ENCODE assay signal across 24 mouse cellular contexts in genomic region chr5:92714886-92715285, GRCm38 (mm10). TPM values are rescaled to one million over a fixed set of nuclear protein-coding genes. Genes with fewer than 3 reads are reported as not detected.
DNase-seq lines count a peak whose midpoint lies in the region; ATAC-seq and TF ChIP-seq lines count a peak whose summit lies in the region.
"Had no signal": no experiment of that assay in that cellular context is flagged by ENCODE, and none has a peak within 500 bp of the region (broad histone marks: within the 10 kb centered on the region; RNA-seq: fewer than 3 reads in every experiment).

No protein-coding gene starts in this region.

- peaks cover 7% of the 10 kb centered on the region; the same call in 1 of the 2 replicates for H3K4me1 ChIP-seq in forebrain, embryonic 14.5 days (ENCODE audit: control insufficient read depth, insufficient read depth, low read length)
- H3K4me1 ChIP-seq in forebrain, embryonic 16.5 days (replicated peaks; ENCODE audit: control insufficient read depth, insufficient read depth, low read length): 0 out of 2 replicates have a peak, but pooled peaks cover 5% of the 10 kb centered on the region
- peaks cover 59% of the 10 kb centered on the region for H3K4me1 ChIP-seq in liver, adult 2 months (ENCODE audit: control insufficient read depth, insufficient read depth, low read length)
- peaks cover 14% of the 10 kb centered on the region for H3K4me1 ChIP-seq in liver, postnatal 0 days (ENCODE audit: insufficient read depth)
- H3K4me1 ChIP-seq: hindbrain, embryonic 13.5 days; intestine, embryonic 15.5 days had no signal

- H3K4me3 ChIP-seq in forebrain, embryonic 14.5 days (ENCODE audit: low read depth, low read length): no peak overlapping the region
- no peak overlapping the region for H3K4me3 ChIP-seq in forebrain, embryonic 16.5 days (replicated peaks; ENCODE audit: low read length)
- H3K4me3 ChIP-seq in liver, adult 2 months (ENCODE audit: insufficient read depth, low read depth, low read length): no peak overlapping the region
- no peak overlapping the region for H3K4me3 ChIP-seq in liver, postnatal 0 days (ENCODE audit: low read depth, low read length)
- H3K4me3 ChIP-seq: heart, embryonic 12.5 days; heart, embryonic 15.5 days; hindbrain, embryonic 10.5 days; hindbrain, embryonic 13.5 days; intestine, embryonic 15.5 days had no signal

- 83% methylated on average over 2 of the region's 2 CpGs for WGBS in forebrain, embryonic 14.5 days
- WGBS in forebrain, embryonic 16.5 days: 92% methylated on average over 2 of the region's 2 CpGs
- 46% methylated on average over 2 of the region's 2 CpGs for WGBS in liver, adult 2 months
- 73% methylated on average over 2 of the region's 2 CpGs for WGBS in liver, postnatal 0 days (ENCODE audit: insufficient replicate concordance)

- H3K79me2 ChIP-seq in liver, adult 2 months (ENCODE audit: control insufficient read depth, insufficient read depth, low read length): peaks cover 5% of the 10 kb centered on the region; the same call in 1 of the 2 replicates

- no peaks in the 10 kb centered on the region for H3K27me3 ChIP-seq in forebrain, embryonic 14.5 days (replicated peaks; ENCODE audit: control insufficient read depth, insufficient read depth, low read length)
- H3K27me3 ChIP-seq in forebrain, embryonic 16.5 days (replicated peaks; ENCODE audit: control insufficient read depth, insufficient read depth, low read length): no peaks in the 10 kb centered on the region
- no peaks in the 10 kb centered on the region for H3K27me3 ChIP-seq in liver, adult 2 months (ENCODE audit: control insufficient read depth, insufficient read depth, low read length)
- no peaks in the 10 kb centered on the region for H3K27me3 ChIP-seq in liver, postnatal 0 days (ENCODE audit: insufficient read depth, low read length)
- H3K27me3 ChIP-seq: heart, embryonic 12.5 days; heart, embryonic 15.5 days; hindbrain, embryonic 13.5 days; intestine, embryonic 15.5 days had no signal

- DNase-seq in forebrain, embryonic 14.5 days (ENCODE audit: low spot score): no peak
- no peak for DNase-seq in liver, adult 2 months (ENCODE audit: extremely low read depth, low read depth, low spot score)
- DNase-seq in liver, postnatal 0 days: no peak
- DNase-seq in Muller cell, postnatal 12 days (ENCODE audit: inconsistent ontology term): peak; percentile 52
- DNase-seq in adrenal gland, postnatal 10 days: no peak
- DNase-seq: adrenal gland, adult 8-10 months; adrenal gland, postnatal 36 days; cerebellum, adult 18-20 months; cerebellum, adult 9-10 months; cerebellum, postnatal 14 days; gastrocnemius, postnatal 25 days; heart, adult 18-20 months; heart, postnatal 10 days; heart, postnatal 36 days; kidney, adult 11 months had no signal

- ATAC-seq in forebrain, embryonic 14.5 days: no peak
- ATAC-seq in forebrain, embryonic 16.5 days: no peak
- ATAC-seq in liver, postnatal 0 days: no peak
- ATAC-seq: activated CD4-positive, CD25-positive, alpha-beta regulatory T cell, adult 4 months; hindbrain, embryonic 16.5 days; intestine, embryonic 15.5 days had no signal

- TF ChIP-seq EP300 in liver, postnatal 0 days (IDR thresholded peaks at IDR 0.05; ENCODE audit: low read depth): no peak

- H3K4me2 ChIP-seq in forebrain, embryonic 14.5 days (ENCODE audit: low read length): no peak overlapping the region
- no peak overlapping the region for H3K4me2 ChIP-seq in forebrain, embryonic 16.5 days (ENCODE audit: low read length)
- H3K4me2 ChIP-seq in liver, postnatal 0 days (ENCODE audit: low read depth, low read length): no peak overlapping the region
- H3K4me2 ChIP-seq: heart, embryonic 12.5 days; heart, embryonic 15.5 days; hindbrain, embryonic 13.5 days; intestine, embryonic 15.5 days had no signal

- TF ChIP-seq POLR2A in liver, adult 2 months (IDR thresholded peaks at IDR 0.05; ENCODE audit: extremely low read depth, insufficient read depth, low read length): no peak

- H3K9ac ChIP-seq in forebrain, embryonic 14.5 days (ENCODE audit: low read length): no peak overlapping the region
- no peak overlapping the region for H3K9ac ChIP-seq in forebrain, embryonic 16.5 days (replicated peaks; ENCODE audit: low read depth, low read length)
- no peak overlapping the region for H3K9ac ChIP-seq in liver, adult 2 months (ENCODE audit: low read depth, low read length)
- H3K9ac ChIP-seq in liver, postnatal 0 days (replicated peaks): no peak overlapping the region
- H3K9ac ChIP-seq: heart, embryonic 12.5 days; heart, embryonic 15.5 days; hindbrain, embryonic 13.5 days; intestine, embryonic 15.5 days had no signal

- H3K9me3 ChIP-seq in forebrain, embryonic 14.5 days (replicated peaks; ENCODE audit: control insufficient read depth, low read length): no peaks in the 10 kb centered on the region
- no peaks in the 10 kb centered on the region for H3K9me3 ChIP-seq in forebrain, embryonic 16.5 days (ENCODE audit: control insufficient read depth, low read length)
- H3K9me3 ChIP-seq in liver, postnatal 0 days (ENCODE audit: low read length): no peaks in the 10 kb centered on the region
- H3K9me3 ChIP-seq: G1E; heart, embryonic 12.5 days; heart, embryonic 15.5 days; hindbrain, embryonic 10.5 days; hindbrain, embryonic 13.5 days; intestine, embryonic 15.5 days had no signal

- 0 out of 2 replicates have a peak overlapping the region, but pooled peaks have one; percentile 1 for H3K27ac ChIP-seq in forebrain, embryonic 14.5 days (ENCODE audit: low read depth, low read length)
- H3K27ac ChIP-seq in forebrain, embryonic 16.5 days (ENCODE audit: low read length): no peak overlapping the region
- H3K27ac ChIP-seq in liver, adult 2 months (replicated peaks; ENCODE audit: insufficient read depth, low read depth, low read length): peak overlapping the region; percentile 50; the same call in 1 of the 2 replicates
- H3K27ac ChIP-seq in liver, postnatal 0 days (ENCODE audit: low read depth): no peak overlapping the region
- H3K27ac ChIP-seq: heart, embryonic 15.5 days; hindbrain, embryonic 13.5 days; intestine, embryonic 15.5 days had no signal

- no peaks in the 10 kb centered on the region for H3K36me3 ChIP-seq in forebrain, embryonic 14.5 days (ENCODE audit: control insufficient read depth, insufficient read depth, low read length)
- H3K36me3 ChIP-seq in forebrain, embryonic 16.5 days (ENCODE audit: control insufficient read depth, insufficient read depth): no peaks in the 10 kb centered on the region
- no peaks in the 10 kb centered on the region for H3K36me3 ChIP-seq in liver, adult 2 months (ENCODE audit: control insufficient read depth, insufficient read depth, low read length)
- H3K36me3 ChIP-seq in liver, postnatal 0 days (replicated peaks; ENCODE audit: insufficient read depth, low read length): no peaks in the 10 kb centered on the region
- H3K36me3 ChIP-seq: G1E; heart, embryonic 12.5 days; heart, embryonic 15.5 days; hindbrain, embryonic 13.5 days; intestine, embryonic 15.5 days had no signal

- TF ChIP-seq CTCF in liver, adult 2 months (IDR thresholded peaks at IDR 0.05; ENCODE audit: low read depth, low read length): no peak
- TF ChIP-seq CTCF in liver, postnatal 0 days (IDR thresholded peaks at IDR 0.05; ENCODE audit: low read depth): no peak

RNA-seq across cellular contexts. Expression of gene Shroom3, which starts 31.7 kb away (rescaled TPM):
- 1.6 and 2.0 TPM in 2 replicates for polyA plus RNA-seq in forebrain, embryonic 14.5 days (2014; fragmentation: Nextera tagmentation; extraction: Ambion mirVana)
- polyA plus RNA-seq in forebrain, embryonic 16.5 days (2015; fragmentation: Nextera tagmentation; extraction: Ambion mirVana): 1.2 and 1.4 TPM in 2 replicates
- 4.1 and 7.0 TPM in 2 replicates for total RNA-seq in liver, adult 2 months (2014; rRNA removed)
- 3.7 and 4.0 TPM in 2 replicates for polyA plus RNA-seq in liver, adult 2 months (2012; rRNA removed)
- polyA plus RNA-seq in liver, postnatal 0 days (2015; fragmentation: Nextera tagmentation; extraction: Ambion mirVana): 0.69 and 0.96 TPM in 2 replicates
- total RNA-seq in adrenal gland, postnatal 10 days (2021): 1 to 10 TPM; 8.5 to 9.7 TPM
- polyA plus RNA-seq: activated CD4-positive, CD25-positive, alpha-beta regulatory T cell, adult 4 months; G1E had no signal

RNA-seq across cellular contexts. Expression of gene Ccdc158, which starts 39.8 kb away (rescaled TPM):
- 0.37 and 0.58 TPM in 2 replicates for polyA plus RNA-seq in forebrain, embryonic 14.5 days (2014; fragmentation: Nextera tagmentation; extraction: Ambion mirVana)
- 0.32 and 0.40 TPM in 2 replicates for polyA plus RNA-seq in forebrain, embryonic 16.5 days (2015; fragmentation: Nextera tagmentation; extraction: Ambion mirVana)
- 0.37 and 0.40 TPM in 2 replicates for total RNA-seq in liver, adult 2 months (2014; rRNA removed)
- 0.09 and 0.10 TPM in 2 replicates for polyA plus RNA-seq in liver, adult 2 months (2012; rRNA removed)
- 0.20 and 0.23 TPM in 2 replicates for polyA plus RNA-seq in liver, postnatal 0 days (2015; fragmentation: Nextera tagmentation; extraction: Ambion mirVana)
- under 1 TPM; 0.33 to 0.73 TPM for total RNA-seq in adrenal gland, postnatal 10 days (2021)
- total RNA-seq: heart, adult 18-20 months; heart, postnatal 36 days had no signal
- polyA plus RNA-seq: activated CD4-positive, CD25-positive, alpha-beta regulatory T cell, adult 4 months; G1E had no signal

Comparison
In these comparisons a context has a peak if more than half of its experiments do, and no peak if none do; other contexts are left out.
1. H3K27ac ChIP-seq: peak in forebrain, embryonic 14.5 days (single experiment) and liver, adult 2 months (single experiment); none in forebrain, embryonic 16.5 days (single experiment) and liver, postnatal 0 days (single experiment).